Mouse (Mus musculus) embryonic facial prominence, embryonic 11.5 days (tissue): Measurements from ENCODE around the gene Nlrp4f. TPM values are rescaled to one million over a fixed set of nuclear protein-coding genes. Genes with fewer than 3 reads are reported as not detected.

ENCODE experiments used
- polyA plus RNA-seq: library from polyadenylated mRNA; unstranded; fragments of >200 nt; fragmentation: Nextera tagmentation; extraction: Ambion mirVana; gene quantifications from 2 replicates; pipeline ENCODE4 v1.2.1, GENCODE M21; 2014

Gene Nlrp4f
- polyA plus RNA-seq, 1 experiment from 2014 or later = not detected

Other genes with a start within 250 kb of the Nlrp4f start
- not detected in 2 replicates for gene Spata31d1c, start 172.9 kb downstream of the Nlrp4f start, polyA plus RNA-seq
- not detected in 2 replicates for gene Prss47, start 153.2 kb downstream of the Nlrp4f start, polyA plus RNA-seq
- 52.8 and 56.1 TPM in 2 replicates for gene Mfsd14b, start 93.0 kb downstream of the Nlrp4f start, polyA plus RNA-seq
- not detected in 2 replicates for gene Olfr465-ps1, start 67.9 kb downstream of the Nlrp4f start, polyA plus RNA-seq
- not detected in 2 replicates for gene Olfr466, start 55.7 kb downstream of the Nlrp4f start, polyA plus RNA-seq
- gene Gm10775, start 53.6 kb upstream of the Nlrp4f start, polyA plus RNA-seq = not detected in 2 replicates
- 17.1 and 19.3 TPM in 2 replicates for gene Zfp369, start 72.8 kb upstream of the Nlrp4f start, polyA plus RNA-seq